Mouse (Mus musculus) layer of hippocampus, postnatal 25 days (tissue): ENCODE measurements around the gene Hipk2. TPM values are rescaled to one million over a fixed set of nuclear protein-coding genes. Genes with fewer than 3 reads are reported as not detected.

Experiments
- DNase-seq, 2 experiments: peaks; one replicate each; pipeline ENCODE4 v3.0.0; 2022; ENCODE audit warnings: mixed read lengths in 2 of 2, low spot score in 1 of 2; ENCODE audit errors: extremely low spot score in 1 of 2
- total RNA-seq, 2 experiments: library from RNA; stranded (reverse); gene quantifications; 2 replicates each; pipeline ENCODE4 v1.2.3; 2021

Gene Hipk2
- total RNA-seq, 2 experiments from 2014 or later, result 50.2 to 66.2 TPM

DNA sequence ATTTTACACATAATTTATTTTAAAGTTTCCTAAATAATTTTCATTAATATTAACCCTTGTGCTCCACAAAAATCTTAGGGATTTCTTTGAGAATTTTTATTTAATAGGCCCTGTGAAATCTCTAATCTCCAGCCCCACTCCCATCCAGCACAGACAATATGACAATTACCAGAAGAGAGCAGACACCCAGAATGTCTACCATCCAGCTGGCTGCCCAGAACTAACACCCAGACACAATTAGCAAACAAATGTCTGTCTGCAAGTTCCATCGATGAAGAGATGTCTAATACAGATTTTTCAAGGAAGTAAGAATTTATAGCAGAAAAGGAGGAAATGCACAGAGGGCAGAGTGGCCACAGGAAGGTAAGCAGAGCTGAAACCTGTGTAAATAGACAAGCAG, 74.7 kb downstream of the Hipk2 start:
- DNase-seq, result no peak

DNA sequence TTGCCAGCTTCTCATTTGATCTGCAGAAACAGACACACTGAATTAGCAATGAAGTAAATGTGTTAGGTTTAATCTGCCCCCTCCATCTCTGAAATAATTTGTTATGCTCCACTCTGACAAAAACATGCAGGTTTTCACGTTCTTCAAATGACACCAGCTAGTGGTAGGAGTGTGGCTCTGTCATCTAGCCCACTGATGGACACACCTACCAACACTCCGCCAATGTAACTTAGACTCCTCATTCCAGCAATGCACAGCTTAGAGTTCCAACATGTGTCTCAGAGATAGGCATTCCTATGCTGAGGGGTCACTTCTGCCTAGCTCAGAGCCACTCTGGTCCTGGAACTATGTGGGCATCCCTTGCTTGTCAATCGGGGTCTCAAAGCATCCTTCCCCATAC, 78.4 kb downstream of the Hipk2 start:
- DNase-seq, result no peak

DNA sequence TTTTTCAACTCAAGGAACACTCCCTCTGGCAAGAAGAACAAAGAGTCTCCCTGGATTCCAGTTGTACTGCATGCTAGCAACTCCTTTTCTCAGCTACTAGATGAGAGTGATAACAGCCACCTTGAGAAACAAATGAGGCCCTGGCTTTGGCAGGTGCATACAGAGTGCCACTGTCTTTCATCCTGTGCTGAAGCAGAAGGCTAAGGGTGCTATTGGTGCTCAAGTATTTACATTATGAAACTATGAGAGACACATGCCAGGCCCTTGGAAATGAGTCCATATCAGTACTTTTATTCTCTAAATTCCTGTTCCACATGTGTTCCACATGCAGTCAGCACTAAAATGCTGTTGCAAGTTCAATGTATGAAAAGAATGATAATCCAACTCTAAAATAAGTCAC, 79.0 kb downstream of the Hipk2 start:
- no peak for DNase-seq

DNA sequence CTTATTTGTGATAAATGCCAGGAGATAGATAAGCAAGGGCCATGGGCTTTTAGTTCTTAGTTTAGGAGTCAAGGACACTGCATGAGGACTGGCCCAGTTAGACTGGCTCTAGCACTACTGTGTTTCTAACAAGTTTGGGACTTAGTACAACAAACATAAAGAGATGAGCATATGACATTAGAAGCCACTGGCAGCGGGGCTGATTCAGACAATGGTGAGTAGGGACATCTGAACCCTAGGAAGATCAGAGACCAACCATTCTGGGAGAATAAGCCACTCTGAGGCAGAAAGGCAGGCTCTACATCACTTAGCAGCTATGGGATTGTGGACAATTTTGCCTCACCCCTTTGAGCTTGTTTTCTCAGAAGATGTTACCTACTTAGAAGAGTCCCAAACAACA, 79.6 kb downstream of the Hipk2 start:
- DNase-seq, result no peak

DNA sequence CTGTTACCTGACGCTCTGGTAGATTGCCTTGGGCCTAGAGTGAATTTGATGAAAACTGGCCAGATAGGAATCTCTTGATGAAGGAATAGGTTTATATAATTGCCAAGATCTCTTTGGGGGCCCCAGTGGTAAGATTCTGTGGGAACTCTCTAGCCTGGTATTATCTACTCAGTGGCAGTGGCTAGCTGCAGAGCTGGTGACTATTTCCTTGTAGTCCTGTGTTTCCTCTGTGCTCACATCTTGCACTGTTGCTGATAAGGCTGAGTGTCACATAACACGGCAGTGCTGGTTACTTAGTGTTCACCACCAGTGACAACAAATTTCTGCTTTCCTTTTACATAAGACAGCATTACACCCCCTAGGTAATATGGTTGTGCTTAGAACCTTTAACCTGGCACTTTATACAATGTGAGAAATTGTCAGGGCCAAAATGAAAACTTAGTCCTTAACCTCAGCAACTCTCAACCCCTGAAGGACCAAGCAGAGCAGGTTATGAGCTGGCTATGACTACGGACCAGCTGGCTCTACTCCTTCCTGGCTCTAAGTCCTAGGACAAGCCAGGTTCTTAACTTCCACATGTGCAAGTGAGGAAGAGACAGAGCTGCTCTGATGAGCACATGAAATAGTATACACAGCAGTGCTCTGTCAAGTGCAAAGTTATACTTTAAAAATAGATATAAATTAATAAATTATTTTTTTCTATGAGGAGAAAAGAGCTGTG, 80.7 kb downstream of the Hipk2 start:
- no peak for DNase-seq

DNA sequence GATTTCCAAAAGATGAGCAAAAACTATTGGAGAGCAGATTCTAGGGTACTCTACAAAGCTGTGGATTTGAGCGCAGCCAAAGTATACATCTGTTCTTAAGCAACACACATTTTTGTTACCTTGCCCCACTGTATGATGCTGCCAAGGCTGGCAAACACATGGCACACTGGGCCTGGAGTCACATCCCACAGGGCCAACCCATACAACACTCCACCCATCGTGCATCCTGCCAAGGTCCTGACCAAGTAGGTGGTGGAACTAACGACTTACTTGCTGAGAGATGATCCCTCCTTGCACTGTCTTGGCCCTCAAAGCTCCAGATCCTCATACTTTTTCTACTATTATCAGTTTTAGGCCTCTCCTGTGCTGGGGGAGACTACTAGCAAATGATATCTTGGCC, 83.0 kb downstream of the Hipk2 start:
- DNase-seq, result no peak

DNA sequence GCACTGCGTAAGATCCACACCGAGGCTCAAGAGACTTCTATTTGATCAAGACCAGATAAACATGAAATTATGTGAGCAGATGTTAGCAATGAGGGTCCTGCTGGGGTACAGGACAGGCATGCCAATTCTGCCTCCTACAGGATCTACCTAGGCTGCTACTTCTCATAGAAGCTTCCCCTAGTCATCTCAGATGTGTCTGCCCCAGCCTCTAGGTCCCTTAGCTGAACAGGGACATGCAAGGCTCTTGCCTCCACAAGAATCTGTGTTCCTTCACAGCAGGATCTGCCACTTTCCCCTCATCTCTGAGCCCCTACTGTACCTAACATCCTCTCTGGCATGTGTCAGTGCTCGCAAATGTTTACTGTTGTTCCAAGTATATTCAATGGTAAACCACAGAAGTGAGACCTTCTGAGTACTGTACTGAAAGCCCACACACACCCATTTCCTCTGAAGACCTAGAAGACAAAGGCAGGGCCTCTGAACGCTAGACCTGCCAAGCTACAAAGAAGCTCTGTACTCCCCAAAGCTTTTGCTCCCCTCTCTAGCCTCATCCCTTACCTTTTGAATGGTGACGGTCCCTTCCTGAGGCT, 86.6 kb downstream of the Hipk2 start:
- no peak for DNase-seq

DNA sequence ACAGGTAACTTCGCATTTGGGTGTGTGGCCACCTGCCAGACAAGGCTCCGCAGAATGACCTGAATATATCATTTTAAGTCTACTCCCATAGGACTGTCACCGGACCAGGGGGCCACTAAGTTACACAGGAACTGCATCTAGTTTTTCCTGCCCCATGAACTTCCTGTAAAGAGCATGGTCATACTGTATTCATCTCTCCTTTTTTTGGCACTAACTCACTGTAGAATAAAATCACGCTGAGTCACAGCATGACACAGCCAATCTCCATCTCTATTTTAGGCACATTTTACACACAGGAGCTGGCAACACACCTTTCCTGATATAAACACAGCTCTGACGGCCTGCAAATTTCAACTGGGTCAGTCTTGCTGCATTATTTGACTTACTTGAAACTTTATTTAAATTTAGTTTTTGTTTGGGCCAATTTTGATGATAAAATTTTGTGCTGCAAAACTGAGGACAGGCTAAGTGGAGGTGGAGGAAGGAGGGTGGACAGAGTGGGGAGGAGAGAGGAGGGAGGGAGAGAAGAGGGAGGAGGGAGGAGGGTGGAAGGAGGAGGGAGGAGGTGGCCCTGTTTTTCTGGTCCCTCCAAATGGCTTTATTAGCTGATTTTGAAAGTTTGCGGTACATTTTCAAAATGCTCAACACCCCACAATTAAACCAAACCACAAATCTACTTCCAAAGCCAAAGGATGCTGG, 88.0 kb downstream of the Hipk2 start:
- no peak for DNase-seq

DNA sequence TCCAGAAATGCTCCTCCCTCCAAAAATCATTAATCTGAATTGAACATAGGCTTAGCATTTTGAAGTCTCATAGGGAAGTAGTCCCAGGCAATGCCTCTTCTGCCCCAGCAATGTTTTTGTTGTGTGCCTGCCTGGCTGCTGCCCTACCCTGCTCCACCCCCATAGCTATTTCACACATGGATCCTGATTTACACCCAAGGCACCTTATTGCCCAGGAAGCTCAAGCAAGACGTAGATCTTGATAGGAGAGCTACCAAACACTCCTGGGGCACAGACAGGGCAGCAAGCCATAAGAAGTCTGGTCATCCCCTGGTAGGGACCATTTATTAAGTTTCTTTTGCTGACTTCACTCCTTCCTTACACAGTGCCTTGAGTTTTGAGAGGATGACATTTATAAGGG, 88.8 kb downstream of the Hipk2 start:
- no peak for DNase-seq

DNA sequence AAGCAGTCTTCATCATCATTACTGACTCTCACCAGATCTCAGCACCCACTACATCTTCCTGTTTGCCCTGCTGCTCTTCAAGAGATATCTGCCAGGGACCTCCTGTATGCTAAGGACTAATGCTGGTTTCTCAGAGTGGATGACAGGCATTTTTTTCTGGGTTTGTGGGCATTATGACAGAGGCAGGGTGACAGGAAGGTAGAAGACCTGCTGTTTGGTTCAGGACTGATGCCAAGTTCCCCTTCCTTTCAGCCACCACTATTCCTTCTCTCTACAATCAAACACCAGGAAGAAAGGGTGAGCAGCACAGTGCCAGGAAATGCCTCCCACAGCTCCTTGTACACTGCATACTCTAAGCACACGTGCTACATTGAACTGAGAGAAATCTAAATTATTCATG, 90.2 kb downstream of the Hipk2 start:
- DNase-seq, result no peak

DNA sequence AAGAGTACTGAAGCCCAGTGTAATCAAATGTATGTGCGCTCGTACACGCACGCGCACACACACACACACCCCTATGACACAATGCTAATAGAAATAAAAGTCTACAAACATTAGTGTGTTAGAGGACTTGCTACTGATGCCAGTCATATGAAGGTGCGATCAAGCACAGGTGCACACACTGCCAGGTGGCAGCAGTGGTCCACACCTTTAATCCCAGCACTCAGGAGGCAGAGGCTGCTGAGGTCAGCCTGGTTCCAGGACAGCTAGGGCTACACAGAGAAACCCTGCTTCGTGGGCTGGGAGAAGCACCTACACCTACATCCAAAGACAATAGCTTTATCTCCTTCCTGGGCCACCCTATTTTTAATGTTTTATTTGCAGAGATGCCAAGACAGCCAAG, 96.6 kb downstream of the Hipk2 start:
- no peak for DNase-seq

DNA sequence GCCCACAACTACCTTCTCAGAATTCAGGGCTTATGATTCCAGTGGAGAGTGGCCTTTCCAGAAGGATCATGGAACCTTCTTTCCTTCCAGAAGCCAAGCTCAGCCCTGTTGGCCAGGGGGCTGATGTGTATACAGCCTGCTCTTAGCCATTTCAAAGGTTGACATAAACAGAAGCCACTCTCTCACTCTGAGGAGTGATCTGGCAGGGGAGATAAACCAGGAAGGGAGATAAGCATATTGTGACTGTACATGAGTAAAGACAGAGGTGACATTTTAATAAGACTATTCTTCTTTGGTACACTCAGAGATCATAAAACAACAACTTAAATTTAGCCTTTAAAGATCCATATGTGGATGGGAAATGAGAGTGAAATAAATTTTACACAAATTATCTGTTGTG, 97.1 kb downstream of the Hipk2 start:
- no peak for DNase-seq

DNA sequence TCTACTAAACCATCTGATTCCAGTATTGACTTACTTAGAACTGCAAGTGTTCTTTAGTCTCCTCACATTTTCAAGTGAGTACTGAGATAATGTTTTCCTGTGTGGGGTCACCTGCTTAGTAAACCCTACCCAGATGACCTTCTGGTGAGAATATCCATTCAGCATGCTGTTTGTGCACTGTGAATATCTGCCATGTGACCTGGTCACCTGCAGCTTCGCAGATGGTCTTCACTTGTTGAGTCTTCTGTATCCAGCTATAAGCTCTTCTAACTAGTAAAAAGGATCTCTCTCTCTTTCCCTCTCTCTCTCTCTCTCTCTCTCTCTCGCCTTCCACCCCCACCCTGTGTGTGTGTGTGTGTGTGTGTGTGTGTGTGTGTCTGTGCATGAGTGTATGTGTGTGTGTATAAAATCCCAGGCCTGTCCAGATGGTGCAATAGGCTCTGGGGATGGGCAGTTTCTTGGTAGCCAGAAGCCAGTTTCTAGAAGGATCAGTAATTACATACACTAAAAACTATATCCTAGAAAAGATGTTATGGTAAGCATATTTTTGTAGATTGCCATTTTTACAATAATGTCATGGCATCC, 99.9 kb downstream of the Hipk2 start:
- no peak for DNase-seq

DNA sequence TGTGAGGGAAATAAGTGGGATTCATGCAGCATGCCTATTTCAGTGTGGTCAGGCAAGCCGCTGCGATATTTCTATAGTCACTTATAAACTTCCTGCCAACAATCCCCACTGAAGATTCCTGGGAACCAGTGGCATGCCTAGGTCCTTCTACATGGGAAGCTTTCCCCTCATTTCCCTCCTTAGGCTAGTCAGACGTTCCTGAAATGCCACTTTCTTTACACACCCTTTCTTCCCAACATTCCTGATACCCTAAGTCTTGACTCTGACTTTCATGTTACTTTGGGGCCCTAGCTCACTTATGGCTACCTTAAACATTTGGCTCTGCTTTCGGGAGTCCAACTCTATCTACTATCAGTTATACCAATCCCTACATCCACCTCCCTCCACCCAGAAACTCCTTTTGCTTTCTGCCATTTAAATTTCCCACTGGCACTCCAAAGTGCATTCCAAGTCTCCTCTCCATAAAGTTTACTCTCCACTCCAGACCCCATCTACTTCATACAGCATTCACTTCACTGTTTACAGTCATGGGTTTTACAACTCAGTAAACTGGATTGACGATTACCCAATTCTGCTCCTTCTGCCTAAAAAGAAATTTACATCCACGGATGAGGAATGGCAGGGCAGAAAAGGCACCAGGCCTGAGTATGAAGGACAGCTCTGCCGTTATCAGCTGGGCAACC, 103.0 kb downstream of the Hipk2 start:
- no peak for DNase-seq

DNA sequence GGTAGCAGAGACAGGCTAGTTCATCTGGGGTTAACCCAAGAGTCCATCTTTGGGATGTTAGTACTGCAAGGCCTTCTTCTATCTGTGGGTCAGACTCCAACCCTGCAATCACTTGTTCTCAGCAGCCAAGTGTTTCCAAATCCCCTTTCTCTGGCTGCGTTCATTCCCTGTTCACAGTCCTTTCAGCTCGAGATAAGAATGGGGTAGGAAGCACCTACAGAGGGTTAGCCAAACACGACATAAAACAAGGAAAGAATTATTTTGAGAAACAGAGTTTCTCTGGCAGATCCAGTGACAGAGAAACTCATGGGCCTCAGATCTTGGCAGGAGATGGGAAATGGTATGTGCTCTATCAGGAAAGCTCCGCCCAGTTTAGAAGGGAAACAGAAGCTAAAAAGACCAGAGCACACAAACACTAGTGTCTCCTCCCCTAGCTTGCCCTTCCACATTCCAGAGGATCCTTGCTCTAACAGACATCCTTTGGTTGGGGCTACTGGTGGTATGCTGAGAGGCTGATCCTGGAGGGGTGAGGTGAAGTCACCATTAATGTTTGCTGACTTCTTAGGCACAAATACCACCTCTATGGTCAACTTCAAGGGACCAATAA, 104.8 kb downstream of the Hipk2 start:
- DNase-seq, result no peak

DNA sequence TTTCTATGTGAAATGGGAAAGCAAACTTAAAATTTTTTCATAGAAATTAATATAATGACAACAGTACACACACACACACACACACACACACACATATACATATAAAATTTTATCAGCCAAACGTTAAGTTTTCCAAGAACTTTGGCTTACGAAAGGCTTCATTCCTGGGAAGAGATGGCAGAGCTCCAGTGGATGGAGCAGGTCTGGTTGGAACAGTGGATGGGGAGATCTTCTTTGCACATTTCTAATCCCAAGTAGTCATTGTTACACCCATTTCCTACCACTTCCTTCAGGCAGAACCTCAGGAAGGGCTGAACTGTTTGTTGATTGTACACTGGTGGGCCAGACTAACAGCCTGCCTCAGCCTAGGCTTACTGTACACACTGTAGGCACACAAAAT, 106.3 kb downstream of the Hipk2 start:
- no peak for DNase-seq

DNA sequence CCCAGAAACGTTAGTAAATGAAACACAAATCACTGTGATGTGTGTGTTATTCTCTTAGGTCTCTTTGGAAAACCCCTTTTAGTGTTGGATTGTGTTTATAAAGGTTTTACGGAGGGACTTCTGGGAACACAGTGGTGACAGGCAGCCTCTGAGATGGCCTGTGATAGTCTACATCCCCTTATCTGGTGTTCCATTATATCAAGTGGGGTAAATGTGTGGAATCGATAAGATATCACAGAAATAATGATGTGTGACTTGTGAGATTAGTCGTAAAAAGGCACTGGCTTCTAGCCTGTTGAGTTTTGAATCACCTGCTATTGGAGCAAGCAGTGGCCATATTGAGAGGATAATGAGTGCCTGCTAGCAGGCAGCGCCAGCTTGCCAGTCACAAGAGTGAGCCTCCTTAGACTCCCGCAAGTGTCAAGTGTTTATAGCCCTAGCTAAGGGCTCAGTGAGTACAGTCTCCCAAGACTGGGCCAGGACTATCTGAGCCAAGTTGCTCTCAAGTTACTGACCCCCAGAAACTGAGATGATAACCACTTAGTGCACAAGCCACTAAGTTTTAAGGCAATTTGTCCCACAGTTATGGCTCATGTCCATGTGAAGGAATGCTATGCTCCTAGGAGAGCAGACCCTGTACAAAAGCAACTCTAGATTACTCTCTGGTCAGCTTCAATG, 113.2 kb downstream of the Hipk2 start:
- DNase-seq, result no peak

DNA sequence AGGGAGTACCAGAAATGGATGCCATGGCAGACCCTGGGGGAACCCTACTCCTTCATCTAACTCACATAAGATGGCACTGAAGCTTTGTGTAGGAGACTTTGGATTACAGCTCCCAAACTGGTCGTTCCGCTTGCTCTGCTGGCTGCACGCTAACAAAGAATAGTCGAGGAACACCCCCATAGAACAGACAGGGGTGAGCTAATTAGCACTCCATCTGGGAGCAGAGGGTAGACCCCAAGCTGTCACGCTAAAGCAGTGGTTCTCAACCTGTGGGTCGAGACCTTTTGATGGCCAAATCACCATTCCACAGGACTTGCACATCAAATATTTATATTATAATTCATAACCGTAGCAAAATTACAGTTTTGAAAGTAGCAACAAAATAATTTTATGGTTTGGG, 114.0 kb downstream of the Hipk2 start:
- no peak for DNase-seq

DNA sequence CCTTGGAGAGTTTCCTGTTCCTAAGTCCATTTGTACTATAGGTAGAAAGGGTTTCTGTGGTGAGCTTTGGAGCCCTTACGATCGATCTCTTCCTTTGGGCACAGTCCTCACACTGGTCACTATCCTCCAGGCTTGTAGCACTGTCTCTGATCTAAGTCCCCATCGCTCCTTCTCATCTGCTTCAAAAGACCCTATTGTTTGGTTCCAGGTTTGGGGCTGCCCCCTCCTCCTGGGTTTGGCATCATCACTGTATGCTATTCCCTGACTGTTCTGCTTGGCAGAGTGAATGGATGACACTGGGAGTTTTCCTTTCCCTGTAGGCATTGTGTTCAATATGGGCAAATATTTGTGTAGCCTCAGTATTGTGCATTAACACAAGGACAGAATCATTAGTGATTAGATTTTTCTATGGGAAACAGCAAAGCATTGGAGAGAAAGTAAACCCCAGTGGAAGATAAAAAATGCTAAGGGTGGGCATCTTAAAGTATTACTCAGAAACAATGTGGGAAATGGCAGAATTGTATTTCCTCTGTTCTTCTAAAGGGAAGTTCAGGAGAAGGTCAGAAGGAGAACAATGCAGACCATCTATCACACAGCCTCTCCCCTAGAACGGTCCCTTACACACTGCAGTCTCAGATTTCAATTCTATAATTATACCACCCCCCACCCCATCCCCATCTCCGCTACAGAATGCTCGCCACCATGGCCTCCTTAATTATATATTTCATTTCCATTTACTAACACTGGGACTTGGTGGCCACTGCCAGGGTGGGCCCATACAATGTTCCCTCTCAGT, 114.9 kb downstream of the Hipk2 start:
- DNase-seq, result no peak
